Mouse (Mus musculus) G1E (cell line): ENCODE results near the gene Map7d1. TPM values are rescaled to one million over a fixed set of nuclear protein-coding genes. Genes with fewer than 3 reads are reported as not detected.
A peak's percentile ranks its signal among the peaks of the same experiment; 100 is the strongest.

Experiments used
- ATAC-seq: 2 replicates; pipeline ENCODE4 v1.8.0; 2016; ENCODE audit warnings: mild to moderate bottlenecking; ENCODE audit not compliant: insufficient number of reproducible peaks, poor library complexity, low FRiP score, severe bottlenecking; ENCODE audit errors: extremely low read depth
- DNase-seq: peaks from one replicate; pipeline ENCODE4 v3.0.0; 2012; ENCODE audit warnings: low spot score
- H3K27me3 ChIP-seq: 2 replicates; pipeline ENCODE4 v1.6.1; 2012; ENCODE audit warnings: mild to moderate bottlenecking, low read length, inconsistent platforms; ENCODE audit not compliant: insufficient read depth
- H3K36me3 ChIP-seq: replicated peaks from 2 replicates; pipeline ENCODE3; 2012; ENCODE audit warnings: mild to moderate bottlenecking, inconsistent platforms
- H3K4me1 ChIP-seq: 2 replicates; pipeline ENCODE4 v1.6.1; 2012; ENCODE audit warnings: low read depth, low read length, inconsistent platforms, mixed read lengths; ENCODE audit not compliant: insufficient read depth
- H3K4me3 ChIP-seq: 2 replicates; pipeline ENCODE4 v1.5.1; 2012; ENCODE audit warnings: low read depth, mild to moderate bottlenecking, inconsistent platforms, low read length, moderate library complexity, mixed read lengths
- H3K9me3 ChIP-seq: replicated peaks from 2 replicates; pipeline ENCODE4 v1.6.1; 2012; ENCODE audit warnings: inconsistent platforms
- CTCF ChIP-seq: IDR thresholded peaks from 2 replicates; pipeline ENCODE4 v1.5.1; 2012; ENCODE audit warnings: low read depth, low read length, inconsistent platforms, mixed read lengths
- GATA1 ChIP-seq: IDR thresholded peaks from 2 replicates; pipeline ENCODE4 v1.6.1; 2012; ENCODE audit warnings: borderline replicate concordance, low read length, inconsistent platforms, mixed read lengths
- GATA2 ChIP-seq: IDR thresholded peaks from 2 replicates; pipeline ENCODE4 v1.6.1; 2012; ENCODE audit warnings: low read depth, low read length, inconsistent platforms, borderline replicate concordance
- POLR2AphosphoS5 ChIP-seq: IDR thresholded peaks from 2 replicates; pipeline ENCODE4 v1.6.1; 2012; ENCODE audit warnings: low read depth, low read length, inconsistent platforms; ENCODE audit not compliant: insufficient replicate concordance
- TAL1 ChIP-seq: conservative IDR thresholded peaks from 2 replicates; pipeline ENCODE4 v1.6.1; 2012; ENCODE audit warnings: low read depth, low read length, inconsistent platforms, mixed read lengths
- polyA plus RNA-seq: library from polyadenylated mRNA; stranded (reverse); fragments of >175 nt; gene quantifications from 2 replicates; pipeline ENCODE4 v1.2.3, GENCODE M21; 2012
- total RNA-seq, 2 experiments: library from RNA; stranded (forward) in 1 of 2; stranded (reverse) in 1 of 2; fragments of 200-1000 nt in 1 of 2; fragments of >200 nt in 1 of 2; fragmentation: Nextera tagmentation in 1 of 2; gene quantifications; 2 replicates each; pipeline ENCODE4 v1.2.3; 2014 to 2017

The Map7d1 gene
- total and polyA plus RNA-seq, 3 experiments, result 8.0 to 73.8 (median 15.2) TPM

DNA sequence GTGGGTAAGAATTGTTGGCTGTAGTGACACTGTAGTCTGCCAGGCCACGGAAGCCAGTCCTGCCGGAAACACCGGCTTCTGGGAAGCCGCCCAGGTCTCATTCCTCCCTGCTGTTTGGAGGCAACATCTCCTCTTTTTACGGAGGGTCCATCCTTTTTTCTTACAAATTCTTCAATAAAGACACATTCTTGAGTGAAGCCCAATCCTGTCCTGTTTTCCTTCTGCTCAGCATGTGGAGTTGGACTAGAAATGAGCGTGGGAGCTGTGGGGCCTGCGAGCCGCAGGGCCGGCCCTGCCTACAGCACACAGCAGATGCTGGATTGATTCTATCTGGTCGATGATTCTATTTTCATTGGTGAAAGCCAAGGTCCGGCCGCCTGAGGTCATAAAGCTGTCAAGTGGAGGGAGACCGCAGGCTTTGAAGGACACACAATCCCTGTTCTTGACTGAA is 19.6 kb upstream of the Map7d1 start:
- no peak overlapping the region for H3K4me3 ChIP-seq
- H3K27me3 ChIP-seq, result no peaks in the 10 kb centered on the region; the same call in none of the 2 replicates
- ATAC-seq (no peak), DNase-seq (no peak)
- no peak for TF ChIP-seq GATA2
- TF ChIP-seq TAL1, result no peak
- TF ChIP-seq POLR2AphosphoS5, result no peak
- TF ChIP-seq GATA1, result no peak
- no peak for TF ChIP-seq CTCF
- peaks cover 50% of the 10 kb centered on the region for H3K36me3 ChIP-seq
- H3K9me3 ChIP-seq, result no peaks in the 10 kb centered on the region
- H3K4me1 ChIP-seq, result peaks cover 7% of the 10 kb centered on the region

DNA sequence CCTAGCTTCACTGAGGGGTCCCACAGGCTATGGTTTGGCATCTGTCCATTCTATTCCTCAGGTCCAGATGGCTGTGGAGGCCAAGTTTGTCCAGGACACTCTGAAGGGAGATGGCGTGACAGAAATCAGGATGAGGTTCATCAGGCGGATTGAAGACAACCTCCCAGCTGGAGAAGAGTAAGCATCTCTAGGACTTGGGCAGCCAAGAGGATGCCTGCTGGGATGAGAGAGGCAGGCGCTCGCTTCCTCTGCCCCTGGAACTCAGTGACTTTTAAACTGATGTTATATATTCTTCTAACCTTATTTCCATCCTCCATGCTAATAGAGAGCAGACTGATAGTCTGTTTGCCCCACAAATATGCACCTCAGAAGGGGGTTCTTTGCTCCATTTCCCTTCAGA is 18.9 kb upstream of the Map7d1 start:
- Histone ChIP-seq H3K36me3 (peaks cover 55% of the 10 kb centered on the region), H3K9me3 (no peaks in the 10 kb centered on the region), H3K4me3 (no peak overlapping the region), H3K27me3 (no peaks in the 10 kb centered on the region; the same call in 1 of the 2 replicates), H3K4me1 (peaks cover 7% of the 10 kb centered on the region)
- ATAC-seq (no peak), DNase-seq (no peak)
- TF ChIP-seq CTCF, result no peak
- no peak for TF ChIP-seq POLR2AphosphoS5
- no peak for TF ChIP-seq GATA2
- TF ChIP-seq GATA1, result no peak
- TF ChIP-seq TAL1, result no peak

DNA sequence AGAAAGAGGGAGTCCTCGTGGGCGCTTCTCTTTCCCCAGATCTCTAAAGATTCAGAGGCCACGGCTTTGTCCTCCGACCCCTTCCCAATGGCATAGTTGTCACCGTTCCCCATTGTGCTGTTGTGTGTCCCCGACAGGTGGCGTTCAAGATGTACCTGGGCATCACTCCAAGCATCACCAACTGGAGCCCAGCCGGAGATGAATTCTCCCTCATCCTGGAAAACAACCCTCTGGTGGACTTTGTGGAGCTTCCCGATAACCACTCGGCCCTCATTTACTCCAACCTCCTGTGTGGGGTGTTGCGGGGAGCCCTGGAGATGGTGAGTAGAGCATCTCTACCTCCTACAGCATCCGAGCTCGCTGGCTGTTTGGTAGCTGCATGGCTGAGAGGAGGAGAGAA is 17.6 kb upstream of the Map7d1 start:
- TF ChIP-seq TAL1, result no peak
- no peak for TF ChIP-seq GATA1
- Histone ChIP-seq H3K9me3 (no peaks in the 10 kb centered on the region), H3K36me3 (peaks cover 57% of the 10 kb centered on the region), H3K4me1 (peaks cover 7% of the 10 kb centered on the region), H3K27me3 (no peaks in the 10 kb centered on the region), H3K4me3 (no peak overlapping the region)
- DNase-seq (no peak), ATAC-seq (no peak)

DNA sequence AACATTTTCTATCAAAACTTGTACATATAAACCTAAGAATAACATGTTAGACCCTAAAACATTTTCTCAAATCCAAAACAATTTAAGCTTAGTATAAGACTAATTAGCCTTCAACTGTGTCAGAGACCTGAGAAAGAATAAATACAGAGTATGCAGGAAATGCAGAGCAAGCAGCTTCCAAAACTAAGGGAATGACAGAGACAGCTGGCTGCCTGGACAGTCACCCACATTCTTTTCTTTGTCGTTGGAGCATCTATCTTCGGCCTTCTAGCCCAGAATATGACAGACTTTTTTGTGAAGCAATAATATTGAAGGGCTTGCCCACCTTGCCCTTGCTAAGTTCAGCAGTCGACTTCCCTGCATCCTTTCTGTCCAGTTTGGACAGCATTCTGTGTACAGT is 13.1 kb upstream of the Map7d1 start:
- no peak for TF ChIP-seq POLR2AphosphoS5
- TF ChIP-seq GATA2, result no peak
- TF ChIP-seq GATA1, result no peak
- peaks cover 2% of the 10 kb centered on the region; the same call in 1 of the 2 replicates for H3K4me1 ChIP-seq
- H3K36me3 ChIP-seq, result peaks cover 75% of the 10 kb centered on the region
- no peak overlapping the region for H3K4me3 ChIP-seq
- H3K9me3 ChIP-seq, result no peaks in the 10 kb centered on the region
- ATAC-seq (no peak), DNase-seq (no peak)
- no peaks in the 10 kb centered on the region for H3K27me3 ChIP-seq

DNA sequence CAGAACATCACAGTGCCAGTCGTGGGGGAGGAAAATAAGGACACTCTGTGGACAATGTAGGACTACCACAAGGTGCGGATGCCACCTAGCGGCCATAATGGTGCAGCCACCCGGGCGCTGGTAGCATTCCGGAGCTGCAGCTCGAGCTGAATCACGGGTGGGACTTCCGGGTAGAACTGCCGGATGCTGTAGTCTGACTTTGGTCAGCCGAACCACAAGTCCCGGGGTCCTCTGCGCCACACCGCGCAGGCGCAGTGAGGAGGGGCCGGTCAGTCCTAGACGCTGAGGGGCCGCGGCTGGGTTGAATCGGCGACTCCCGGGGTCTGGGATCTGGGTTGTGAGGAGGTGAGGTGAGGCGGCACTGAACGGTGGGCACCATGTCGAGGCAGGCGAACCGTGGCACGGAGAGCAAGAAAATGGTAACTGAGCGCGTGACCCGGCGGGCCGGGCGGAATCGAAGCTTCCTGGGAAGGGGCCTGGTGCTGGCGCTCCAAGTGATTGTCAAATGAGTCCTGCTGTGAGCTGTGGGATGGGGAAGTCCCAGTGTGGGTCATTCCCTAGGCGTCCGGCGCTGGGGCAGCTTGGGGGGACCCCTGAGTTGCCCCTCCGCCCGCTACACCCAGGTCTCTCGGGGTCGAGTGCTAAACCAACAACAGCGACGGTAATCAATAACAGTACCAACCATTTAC is 6.1 kb upstream of the Map7d1 start, which contains the start of gene Trappc3:
Gene Trappc3 (plus strand): TSS at position 207 of the 689 bp plus-strand sequence.
- Histone ChIP-seq H3K4me3 (peak within 1 kb of the TSS; percentile 89), H3K9me3 (no peaks in the 10 kb centered on the region), H3K27me3 (peaks cover 15% of the 10 kb centered on the region), H3K36me3 (peaks cover 38% of the 10 kb centered on the region), H3K4me1 (peaks cover 52% of the 10 kb centered on the region)
- TF ChIP-seq GATA2 (no peak), CTCF (peak; percentile 89)
- ATAC-seq (peak; percentile 79), DNase-seq (peak; percentile 95)

DNA sequence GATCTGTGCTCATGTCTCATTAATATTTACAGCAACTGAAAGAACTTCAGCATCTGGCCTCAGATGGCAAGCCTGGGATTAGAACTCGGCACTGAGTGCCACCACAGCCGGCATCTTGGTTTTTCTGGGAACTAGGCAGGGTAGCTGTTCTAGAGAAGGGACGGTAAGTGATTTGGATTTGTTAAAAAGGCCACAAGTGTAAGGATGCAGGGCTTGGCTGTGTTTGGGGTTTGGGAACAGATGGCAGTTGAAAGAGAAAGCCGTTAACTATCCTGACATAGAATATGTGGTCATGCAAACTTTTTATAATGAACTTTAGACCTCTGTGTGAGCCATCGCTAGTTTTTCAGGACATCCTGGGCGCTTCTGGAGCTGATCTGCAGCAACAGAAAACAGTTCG is 5.5 kb upstream of the Map7d1 start:
- Histone ChIP-seq H3K27me3 (peaks cover 15% of the 10 kb centered on the region), H3K36me3 (peaks cover 32% of the 10 kb centered on the region), H3K4me3 (peak overlapping the region; percentile 89; the same call in 1 of the 2 replicates), H3K9me3 (no peaks in the 10 kb centered on the region), H3K4me1 (peaks cover 58% of the 10 kb centered on the region)
- no peak for TF ChIP-seq GATA2
- no peak for TF ChIP-seq CTCF
- TF ChIP-seq TAL1, result no peak
- TF ChIP-seq GATA1, result no peak
- no peak for TF ChIP-seq POLR2AphosphoS5
- DNase-seq (no peak), ATAC-seq (no peak)

DNA sequence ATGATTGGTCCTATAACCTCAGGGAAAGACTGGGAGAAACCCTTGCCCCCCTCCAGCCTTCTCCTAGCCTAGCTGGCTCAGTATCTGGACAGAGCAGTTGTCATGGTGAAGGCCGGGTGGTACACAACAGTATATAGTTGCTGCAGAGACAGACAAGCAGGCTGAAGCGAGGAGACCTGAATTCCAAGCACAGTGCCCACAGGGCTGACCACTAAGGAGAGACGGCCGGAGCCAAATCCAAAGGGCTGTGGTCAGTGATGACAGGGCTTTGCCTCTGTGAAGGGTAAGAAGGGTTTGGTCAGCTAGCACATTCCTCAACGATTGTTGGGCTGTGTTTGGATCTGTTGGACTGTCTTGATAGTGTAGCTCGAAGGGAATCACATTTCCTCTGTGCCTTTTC is 5.1 kb upstream of the Map7d1 start:
- no peak for TF ChIP-seq GATA1
- TF ChIP-seq POLR2AphosphoS5, result no peak
- TF ChIP-seq CTCF, result no peak
- TF ChIP-seq GATA2, result no peak
- TF ChIP-seq TAL1, result no peak
- DNase-seq (no peak), ATAC-seq (no peak)
- H3K4me1 ChIP-seq, result peaks cover 62% of the 10 kb centered on the region
- H3K36me3 ChIP-seq, result peaks cover 28% of the 10 kb centered on the region
- H3K9me3 ChIP-seq, result no peaks in the 10 kb centered on the region
- H3K4me3 ChIP-seq, result peak overlapping the region; percentile 65; the same call in 1 of the 2 replicates
- peaks cover 15% of the 10 kb centered on the region for H3K27me3 ChIP-seq
